Mouse (Mus musculus): ENCODE measurements around the gene Sftpd. TPM values are rescaled to one million over a fixed set of nuclear protein-coding genes. Genes with fewer than 3 reads are reported as not detected.

Gene Sftpd
- total and polyA plus RNA-seq, 2 experiments = 0.28 TPM; not detected in 1

GRCm38 (mm10) chr14:41168567-41168966 is 16.4 kb downstream of the Sftpd start:
- WGBS = 95% methylated on average over 1 of the region's 1 CpGs
- no peak for TF ChIP-seq CTCF (IDR thresholded peaks at IDR 0.05; ENCODE audit: low read depth, low read length)
- TF ChIP-seq POLR2A (IDR thresholded peaks at IDR 0.05; ENCODE audit: extremely low read depth, insufficient read depth, low read length) = no peak

DNA sequence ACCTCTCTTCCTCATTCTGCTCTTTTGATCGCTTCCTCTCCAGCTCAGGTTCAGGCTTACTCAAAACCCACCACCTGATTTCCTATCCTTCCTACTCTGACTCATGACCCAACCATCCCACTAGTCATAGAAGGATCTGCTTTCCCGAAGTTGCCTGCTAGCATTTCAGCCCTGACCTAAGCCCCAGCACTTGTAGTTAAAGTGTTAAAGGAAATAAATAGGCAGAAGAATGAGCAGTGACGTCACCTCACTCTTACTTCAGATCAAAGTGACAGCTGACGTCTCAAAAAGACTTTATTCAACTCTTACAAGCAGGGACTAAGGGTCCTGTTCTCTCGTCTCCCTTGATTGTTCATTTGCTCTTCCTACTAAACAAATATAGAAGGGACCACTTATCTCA is 17.7 kb downstream of the Sftpd start:
- WGBS = 64% methylated on average over 5 of the region's 5 CpGs
- Histone ChIP-seq H3K9ac (ENCODE audit: low read depth, low read length) (no peak overlapping the region), H3K4me1 (ENCODE audit: control insufficient read depth, insufficient read depth, low read length) (peaks cover 17% of the 10 kb centered on the region), H3K79me2 (ENCODE audit: control insufficient read depth, insufficient read depth, low read length) (no peaks in the 10 kb centered on the region), H3K27me3 (ENCODE audit: control insufficient read depth, insufficient read depth, low read length) (no peaks in the 10 kb centered on the region), H3K27ac (replicated peaks; ENCODE audit: insufficient read depth, low read depth, low read length) (no peak overlapping the region), H3K36me3 (ENCODE audit: control insufficient read depth, insufficient read depth, low read length) (peaks cover 31% of the 10 kb centered on the region), H3K4me3 (ENCODE audit: insufficient read depth, low read depth, low read length) (no peak overlapping the region)
- no peak for DNase-seq (ENCODE audit: extremely low read depth, low read depth, low spot score)
- TF ChIP-seq POLR2A (IDR thresholded peaks at IDR 0.05; ENCODE audit: extremely low read depth, insufficient read depth, low read length) (no peak), CTCF (IDR thresholded peaks at IDR 0.05; ENCODE audit: low read depth, low read length) (no peak)

More at GRCm38 (mm10) chr14:41168567-41168966, 16.4 kb downstream of the Sftpd start:
- Histone ChIP-seq H3K36me3 (ENCODE audit: control insufficient read depth, insufficient read depth, low read length) (peaks cover 22% of the 10 kb centered on the region), H3K9ac (ENCODE audit: low read depth, low read length) (no peak overlapping the region), H3K79me2 (ENCODE audit: control insufficient read depth, insufficient read depth, low read length) (no peaks in the 10 kb centered on the region), H3K27me3 (ENCODE audit: control insufficient read depth, insufficient read depth, low read length) (no peaks in the 10 kb centered on the region), H3K4me1 (ENCODE audit: control insufficient read depth, insufficient read depth, low read length) (peaks cover 15% of the 10 kb centered on the region), H3K27ac (replicated peaks; ENCODE audit: insufficient read depth, low read depth, low read length) (no peak overlapping the region; the same call in 1 of the 2 replicates), H3K4me3 (ENCODE audit: insufficient read depth, low read depth, low read length) (no peak overlapping the region)
- no peak for DNase-seq (ENCODE audit: extremely low read depth, low read depth, low spot score)

- Histone ChIP-seq H3K27me3 (ENCODE audit: control insufficient read depth, insufficient read depth, low read length) (no peaks in the 10 kb centered on the region), H3K27ac (replicated peaks; ENCODE audit: insufficient read depth, low read depth, low read length) (peak overlapping the region; percentile 91), H3K79me2 (ENCODE audit: control insufficient read depth, insufficient read depth, low read length) (no peaks in the 10 kb centered on the region), H3K36me3 (ENCODE audit: control insufficient read depth, insufficient read depth, low read length) (peaks cover 61% of the 10 kb centered on the region), H3K9ac (ENCODE audit: low read depth, low read length) (peak overlapping the region; percentile 46), H3K4me3 (ENCODE audit: insufficient read depth, low read depth, low read length) (no peak overlapping the region), H3K4me1 (ENCODE audit: control insufficient read depth, insufficient read depth, low read length) (peaks cover 29% of the 10 kb centered on the region)
- DNase-seq (ENCODE audit: extremely low read depth, low read depth, low spot score) = peak; percentile 53
- 8% methylated on average over 2 of the region's 2 CpGs for WGBS
- TF ChIP-seq CTCF (IDR thresholded peaks at IDR 0.05; ENCODE audit: low read depth, low read length) = peak; percentile 94
- TF ChIP-seq POLR2A (IDR thresholded peaks at IDR 0.05; ENCODE audit: extremely low read depth, insufficient read depth, low read length) = no peak
Observed at GRCm38 (mm10) chr14:41162663-41163062, 22.3 kb downstream of the Sftpd start.

DNA sequence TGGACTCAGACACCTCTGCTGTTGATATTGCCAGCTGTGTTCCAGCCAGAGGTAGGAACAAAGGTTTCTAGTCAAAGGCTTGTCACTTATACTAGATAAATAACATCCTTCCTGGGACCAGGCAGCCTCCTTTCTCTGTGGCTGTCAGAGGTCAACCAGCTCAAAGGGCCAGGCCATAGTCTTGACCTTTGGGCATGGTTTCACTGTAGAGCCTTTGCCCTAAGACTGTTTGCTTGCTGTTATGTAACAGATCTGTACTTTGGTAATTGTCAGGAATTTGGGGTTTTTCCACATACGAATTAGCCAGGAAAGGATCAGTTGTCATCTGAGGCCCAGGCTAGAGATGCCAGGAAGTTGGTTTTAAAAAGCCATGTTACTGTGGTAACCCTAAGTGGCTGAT is 24.2 kb downstream of the Sftpd start:
- TF ChIP-seq CTCF (IDR thresholded peaks at IDR 0.05; ENCODE audit: low read depth, low read length) = no peak
- TF ChIP-seq POLR2A (IDR thresholded peaks at IDR 0.05; ENCODE audit: extremely low read depth, insufficient read depth, low read length) = no peak
- Histone ChIP-seq H3K79me2 (ENCODE audit: control insufficient read depth, insufficient read depth, low read length) (no peaks in the 10 kb centered on the region), H3K4me1 (ENCODE audit: control insufficient read depth, insufficient read depth, low read length) (peaks cover 37% of the 10 kb centered on the region), H3K4me3 (ENCODE audit: insufficient read depth, low read depth, low read length) (no peak overlapping the region), H3K9ac (ENCODE audit: low read depth, low read length) (no peak overlapping the region), H3K36me3 (ENCODE audit: control insufficient read depth, insufficient read depth, low read length) (peaks cover 64% of the 10 kb centered on the region), H3K27ac (replicated peaks; ENCODE audit: insufficient read depth, low read depth, low read length) (peak overlapping the region; percentile 91), H3K27me3 (ENCODE audit: control insufficient read depth, insufficient read depth, low read length) (no peaks in the 10 kb centered on the region)
- DNase-seq (ENCODE audit: extremely low read depth, low read depth, low spot score) = peak; percentile 100
- 3% methylated on average over 1 of the region's 1 CpGs for WGBS

DNA sequence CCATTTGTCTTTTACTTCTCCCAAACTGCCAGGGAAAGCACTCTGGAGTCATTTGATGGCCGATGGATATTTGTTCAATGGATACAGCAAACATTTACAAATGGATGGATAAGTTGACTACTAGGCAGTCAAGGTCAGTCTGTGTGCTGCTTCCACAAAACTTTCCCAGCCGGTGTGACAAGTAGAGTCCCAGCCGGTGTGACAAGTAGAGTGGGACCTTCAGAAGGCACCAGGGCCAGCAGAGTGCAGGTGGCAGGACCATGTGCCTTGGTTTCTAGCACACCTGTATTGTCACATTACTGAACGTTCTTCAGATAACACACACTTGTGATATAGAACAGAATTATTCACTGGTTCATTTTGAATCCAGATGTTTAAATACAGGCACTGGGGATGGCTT is 24.9 kb downstream of the Sftpd start:
- peak overlapping the region; percentile 63 for H3K9ac ChIP-seq (ENCODE audit: low read depth, low read length)
- peak; percentile 66 for DNase-seq (ENCODE audit: extremely low read depth, low read depth, low spot score)
- peaks cover 40% of the 10 kb centered on the region for H3K4me1 ChIP-seq (ENCODE audit: control insufficient read depth, insufficient read depth, low read length)
- peak overlapping the region; percentile 87 for H3K27ac ChIP-seq (replicated peaks; ENCODE audit: insufficient read depth, low read depth, low read length)
- whole genome bisulfite sequencing = 15% methylated on average over 4 of the region's 4 CpGs
- H3K36me3 ChIP-seq (ENCODE audit: control insufficient read depth, insufficient read depth, low read length) = peaks cover 61% of the 10 kb centered on the region
- H3K27me3 ChIP-seq (ENCODE audit: control insufficient read depth, insufficient read depth, low read length) = no peaks in the 10 kb centered on the region
- TF ChIP-seq CTCF (IDR thresholded peaks at IDR 0.05; ENCODE audit: low read depth, low read length) (no peak), POLR2A (IDR thresholded peaks at IDR 0.05; ENCODE audit: extremely low read depth, insufficient read depth, low read length) (no peak)
- 0 out of 2 replicates have a peak, but pooled peaks cover 2% of the 10 kb centered on the region for H3K79me2 ChIP-seq (ENCODE audit: control insufficient read depth, insufficient read depth, low read length)
- no peak overlapping the region for H3K4me3 ChIP-seq (ENCODE audit: insufficient read depth, low read depth, low read length)

GRCm38 (mm10) chr14:41151220-41151898 is 33.6 kb downstream of the Sftpd start, which contains the start of gene Mbl1:
Gene Mbl1 (plus strand): TSS chr14:41151458.
- H3K9ac ChIP-seq (ENCODE audit: low read depth, low read length) = peak within 1 kb of the TSS; percentile 72
- H3K27ac ChIP-seq (replicated peaks; ENCODE audit: insufficient read depth, low read depth, low read length) = peak within 1 kb of the TSS; percentile 100
- no peak for TF ChIP-seq POLR2A (IDR thresholded peaks at IDR 0.05; ENCODE audit: extremely low read depth, insufficient read depth, low read length)
- no peak for TF ChIP-seq CTCF (IDR thresholded peaks at IDR 0.05; ENCODE audit: low read depth, low read length)
- peak; percentile 94 for DNase-seq (ENCODE audit: extremely low read depth, low read depth, low spot score)
- H3K36me3 ChIP-seq (ENCODE audit: control insufficient read depth, insufficient read depth, low read length) = peaks cover 6% of the 10 kb centered on the region; the same call in 1 of the 2 replicates
- peaks cover 15% of the 10 kb centered on the region for H3K4me1 ChIP-seq (ENCODE audit: control insufficient read depth, insufficient read depth, low read length)
- no peaks in the 10 kb centered on the region for H3K27me3 ChIP-seq (ENCODE audit: control insufficient read depth, insufficient read depth, low read length)
- H3K79me2 ChIP-seq (ENCODE audit: control insufficient read depth, insufficient read depth, low read length) = peaks cover 13% of the 10 kb centered on the region
- H3K4me3 ChIP-seq (ENCODE audit: insufficient read depth, low read depth, low read length) = peak within 1 kb of the TSS; percentile 65
- WGBS = 18% methylated on average over 7 of the region's 7 CpGs

Measured in liver, adult 2 months (tissue).